Mouse (Mus musculus) ES-E14 (cell line): ENCODE results near the gene Abca17.

ENCODE experiments used
- CHD2 ChIP-seq: IDR thresholded peaks from 2 replicates; pipeline ENCODE4 v1.6.1; 2014; ENCODE audit warnings: mild to moderate bottlenecking, low read depth, low read length, inconsistent platforms
- HCFC1 ChIP-seq: IDR thresholded peaks from 2 replicates; pipeline ENCODE4 v1.6.1; 2012; ENCODE audit warnings: low read length, inconsistent platforms, borderline replicate concordance; ENCODE audit not compliant: insufficient read depth
- MAFK ChIP-seq: IDR thresholded peaks from 2 replicates; pipeline ENCODE4 v1.6.1; 2014; ENCODE audit warnings: mild to moderate bottlenecking, low read depth, low read length, inconsistent platforms; ENCODE audit not compliant: insufficient read depth
- ZC3H11A ChIP-seq: IDR thresholded peaks from 2 replicates; pipeline ENCODE4 v1.6.1; 2012; ENCODE audit warnings: low read depth, mild to moderate bottlenecking, inconsistent platforms, low read length, borderline replicate concordance
- ZNF384 ChIP-seq: IDR thresholded peaks from 2 replicates; pipeline ENCODE4 v1.6.1; 2012; ENCODE audit warnings: low read depth, low read length, inconsistent platforms

DNA sequence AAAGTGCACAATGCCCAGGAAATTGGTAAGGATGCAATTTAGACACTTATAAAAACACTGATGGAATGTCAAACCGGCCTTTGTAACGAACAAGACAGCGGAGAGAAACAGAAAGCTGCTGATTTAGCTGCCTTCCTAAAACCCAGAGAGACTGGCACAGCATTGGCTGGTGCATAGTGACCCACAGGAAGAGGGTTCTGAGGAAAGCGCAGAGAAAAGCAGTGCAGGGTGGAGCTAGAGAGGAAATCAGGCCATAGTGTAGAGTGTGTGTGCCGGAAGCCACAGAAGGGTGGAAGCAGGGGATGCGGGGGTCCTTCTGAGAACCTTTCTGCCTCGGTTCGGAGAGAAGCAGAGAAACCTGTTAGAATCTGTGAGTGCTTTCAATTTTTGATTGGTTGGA, 6.2 kb downstream of the Abca17 start:
- TF ChIP-seq ZC3H11A (no peak), ZNF384 (no peak), MAFK (no peak), HCFC1 (no peak), CHD2 (no peak)
